Mouse (Mus musculus) liver, adult 10 weeks (tissue): ENCODE measurements around the gene Slc10a7. TPM values are rescaled to one million over a fixed set of nuclear protein-coding genes. Genes with fewer than 3 reads are reported as not detected.

ENCODE experiments used
- polyA plus RNA-seq: library from polyadenylated mRNA; stranded (reverse); fragments of 350-450 nt; fragmentation: Illumina TruSeq; extraction: RNeasy Lipid Tissue Mini Kit (QIAGEN cat#74804); gene quantifications from one replicate; pipeline ENCODE4 v1.2.3, GENCODE M21; 2014; ENCODE audit warnings: low read depth, low replicate concordance

The Slc10a7 gene
- polyA plus RNA-seq = 3.8 TPM

GRCm38 (mm10) chr8:78509273-78510031 is at the start of gene Slc10a7:
Gene Slc10a7, plus strand, starts transcription at chr8:78509346.

GRCm38 (mm10) chr8:78508719-78509272 is 350 bp upstream of the Slc10a7 start, which contains the start of gene Rbmxl1:
Gene Rbmxl1, minus strand, starts transcription at chr8:78508898.

Other genes starting within 250 kb of the Slc10a7 start
- not detected for gene Pou4f2, start 72.7 kb upstream of the Slc10a7 start, polyA plus RNA-seq
- gene Rbmxl1, start 448 bp upstream of the Slc10a7 start, polyA plus RNA-seq = 16.4 TPM